Mouse (Mus musculus) macrophage (primary cell): Measurements from ENCODE around the gene 3110001I22Rik. TPM values are rescaled to one million over a fixed set of nuclear protein-coding genes. Genes with fewer than 3 reads are reported as not detected.
A peak's percentile ranks its signal among the peaks of the same experiment; 100 is the strongest.

ENCODE experiments used
- H3K27ac ChIP-seq: fragments of 350-480 bp; formaldehyde crosslinking; 2 replicates; pipeline ENCODE4 v1.9.0; 2021
- H3K36me3 ChIP-seq: fragments of 350-480 bp; formaldehyde crosslinking; 2 replicates; pipeline ENCODE4 v1.9.0; 2021; ENCODE audit errors: inconsistent target
- H3K4me3 ChIP-seq: fragments of 350-480 bp; formaldehyde crosslinking; 2 replicates; pipeline ENCODE4 v1.9.0; 2021; ENCODE audit errors: inconsistent target
- H3K79me2 ChIP-seq: fragments of 350-480 bp; formaldehyde crosslinking; 2 replicates; pipeline ENCODE4 v1.9.0; 2021; ENCODE audit errors: inconsistent target
- WGBS: methylation state at CpG from one replicate; pipeline ENCODE4 v1.1.7; 2026; ENCODE audit warnings: inconsistent platforms; ENCODE audit not compliant: missing documents; 5-methylcytosine and 5-hydroxymethylcytosine counted together
- polyA plus RNA-seq: library from polyadenylated mRNA; stranded (reverse); fragments of 250-400 nt; gene quantifications from 3 replicates; pipeline ENCODE4 v1.2.4, GENCODE M21; 2018; ENCODE audit warnings: inconsistent platforms

The 3110001I22Rik gene
- polyA plus RNA-seq, 1 experiment from 2014 or later: 4.0 TPM

DNA sequence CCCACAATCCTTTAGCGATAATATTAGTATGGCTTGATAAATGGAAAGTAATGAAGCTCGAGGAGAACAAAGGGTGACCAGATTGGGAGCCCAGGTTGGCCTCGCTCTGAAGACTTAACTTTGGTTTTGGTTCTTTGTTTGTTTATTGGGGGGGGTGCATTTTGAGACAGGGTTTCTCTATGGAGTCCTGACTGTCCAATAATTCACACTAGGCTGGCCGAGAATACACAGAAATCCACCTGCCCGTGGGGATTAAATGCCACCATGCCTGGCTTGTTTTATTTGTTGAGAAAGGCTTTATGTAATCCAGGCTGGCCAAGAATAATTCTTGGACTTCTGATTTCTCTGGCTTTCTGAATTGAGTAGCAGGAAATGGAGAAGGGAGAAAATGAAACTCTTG, 1.4 kb downstream of the 3110001I22Rik start:
- Histone ChIP-seq H3K4me3 (peak overlapping the region; percentile 81), H3K36me3 (peaks cover 17% of the 10 kb centered on the region), H3K79me2 (peaks cover 60% of the 10 kb centered on the region), H3K27ac (no peak overlapping the region)
- WGBS: 83% methylated on average over 5 of the region's 5 CpGs

DNA sequence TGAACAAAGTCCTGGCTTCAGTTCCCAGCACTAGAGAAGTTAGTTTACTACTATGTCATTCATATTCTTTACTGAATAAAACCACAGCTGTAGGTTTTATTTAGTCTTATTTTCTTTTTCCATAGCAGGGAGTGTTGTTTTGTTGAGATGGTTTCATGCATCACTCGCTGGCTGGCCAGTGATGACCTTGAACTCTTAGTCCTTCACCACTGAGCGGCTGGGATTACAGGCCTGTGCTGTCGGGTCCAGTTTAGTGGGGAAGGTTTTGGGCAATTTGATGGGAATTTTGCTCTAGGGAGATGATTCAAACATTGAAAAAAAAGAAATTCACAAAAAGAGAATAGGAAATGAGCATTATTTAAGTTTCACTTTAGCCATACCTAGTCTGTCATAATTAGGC, 2.8 kb downstream of the 3110001I22Rik start:
- Histone ChIP-seq H3K27ac (no peak overlapping the region), H3K4me3 (no peak overlapping the region), H3K36me3 (peaks cover 17% of the 10 kb centered on the region), H3K79me2 (peaks cover 74% of the 10 kb centered on the region)
- 96% methylated on average over 3 of the region's 3 CpGs for WGBS

DNA sequence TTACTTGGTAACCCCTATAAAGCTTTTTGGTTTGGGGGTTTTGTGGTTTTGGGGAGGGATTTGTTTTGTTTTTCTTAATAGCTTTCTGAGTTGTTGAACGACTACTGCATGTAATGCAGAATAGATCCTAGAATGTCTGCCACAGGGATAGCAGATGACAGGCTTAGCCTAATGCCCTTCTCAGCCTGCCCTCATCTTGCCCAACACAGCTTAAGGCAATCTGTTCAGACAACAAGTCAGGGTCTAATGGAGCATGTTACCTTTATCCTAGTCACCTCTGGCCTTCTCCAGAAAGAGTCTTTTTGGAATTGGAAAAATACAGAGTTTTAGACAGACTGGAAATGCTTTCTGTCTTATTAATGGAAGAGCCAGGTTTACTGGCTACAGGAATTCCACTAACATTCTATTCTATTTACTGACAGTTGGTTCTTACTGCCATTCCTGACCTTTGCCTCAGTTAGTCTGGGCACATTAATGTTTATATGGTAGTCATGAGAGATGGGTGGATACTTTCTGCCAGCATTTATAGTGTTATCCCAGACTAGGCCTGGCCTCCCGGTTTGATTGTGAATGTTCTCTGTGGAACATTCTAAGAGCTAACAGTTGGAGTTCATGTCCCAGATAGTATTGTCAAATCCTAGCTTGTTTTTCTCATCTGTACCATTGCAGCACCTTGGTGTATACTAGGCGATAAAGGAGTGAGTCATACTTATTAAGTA, 7.0 kb downstream of the 3110001I22Rik start:
- Histone ChIP-seq H3K36me3 (peaks cover 17% of the 10 kb centered on the region), H3K27ac (no peak overlapping the region), H3K79me2 (peaks cover 100% of the 10 kb centered on the region), H3K4me3 (no peak overlapping the region)
- 97% methylated on average over 3 of the region's 3 CpGs for WGBS

DNA sequence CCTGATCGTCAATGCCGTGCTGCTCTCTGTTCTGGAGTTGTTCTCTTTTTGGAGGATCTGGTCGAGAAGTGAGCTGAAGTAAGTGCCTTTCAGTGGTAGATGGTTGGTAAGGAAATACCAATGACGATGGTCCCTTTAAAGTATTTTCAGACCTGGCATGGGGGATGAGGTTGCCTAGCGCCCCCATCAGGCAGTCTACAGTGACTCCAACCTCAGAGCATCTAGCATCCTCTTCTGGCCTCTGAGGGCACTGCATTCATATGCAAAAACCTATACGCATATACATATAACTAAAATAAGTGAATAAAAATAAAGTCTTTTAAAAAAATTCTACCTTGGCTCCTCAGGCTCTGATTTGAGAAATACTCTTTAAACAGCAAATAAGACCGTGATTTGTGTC, 27.3 kb downstream of the 3110001I22Rik start:
- Histone ChIP-seq H3K27ac (no peak overlapping the region), H3K79me2 (no peaks in the 10 kb centered on the region), H3K4me3 (no peak overlapping the region), H3K36me3 (peaks cover 86% of the 10 kb centered on the region)
- WGBS: 94% methylated on average over 7 of the region's 7 CpGs

DNA sequence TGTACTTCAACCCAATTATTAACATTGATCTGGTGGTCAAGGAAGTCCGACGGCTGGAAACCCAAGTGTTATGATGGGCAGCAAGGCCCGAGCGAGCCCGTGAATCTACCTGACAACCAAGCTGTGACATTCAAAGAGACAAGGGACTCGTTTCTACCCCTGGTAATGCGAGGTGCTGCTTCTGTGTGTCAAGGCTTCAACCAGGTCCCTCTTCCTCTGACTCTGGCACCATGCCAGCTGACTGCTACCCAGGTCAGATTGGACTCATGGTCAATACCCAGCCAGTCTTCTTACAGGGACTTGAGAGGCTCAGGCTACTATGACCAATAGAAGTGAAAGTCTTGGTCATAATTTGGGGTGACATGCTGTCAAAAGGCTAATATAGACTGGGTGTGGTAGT, 30.5 kb downstream of the 3110001I22Rik start:
- H3K36me3 ChIP-seq: peaks cover 77% of the 10 kb centered on the region
- 97% methylated on average over 7 of the region's 7 CpGs for WGBS

DNA sequence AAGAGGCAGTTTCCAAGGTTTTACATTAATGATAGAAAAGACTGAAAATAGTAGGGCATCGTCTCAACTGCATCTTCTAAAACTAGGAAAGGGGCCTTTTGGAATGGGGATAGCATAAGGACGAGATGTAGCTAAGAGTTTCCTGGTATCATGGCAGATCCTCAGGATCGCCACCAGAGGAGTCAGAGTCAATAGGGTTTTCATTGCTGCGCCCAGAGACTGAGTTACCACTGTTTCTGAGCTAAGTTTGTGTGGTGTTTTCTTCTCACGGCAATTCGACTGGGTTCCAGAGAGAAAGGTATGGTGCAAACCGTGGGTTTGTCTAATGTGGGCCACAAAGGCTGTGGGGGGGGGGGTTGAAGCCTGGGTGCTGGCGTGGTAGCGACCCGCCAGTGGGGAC, 32.9 kb downstream of the 3110001I22Rik start:
- no peak overlapping the region for H3K27ac ChIP-seq
- no peaks in the 10 kb centered on the region for H3K79me2 ChIP-seq
- 92% methylated on average over 8 of the region's 10 CpGs for WGBS
- no peak overlapping the region for H3K4me3 ChIP-seq
- H3K36me3 ChIP-seq: peaks cover 60% of the 10 kb centered on the region

More for the DNA sequence above, 30.5 kb downstream of the 3110001I22Rik start:
- Histone ChIP-seq H3K4me3 (no peak overlapping the region), H3K27ac (no peak overlapping the region), H3K79me2 (no peaks in the 10 kb centered on the region)

DNA sequence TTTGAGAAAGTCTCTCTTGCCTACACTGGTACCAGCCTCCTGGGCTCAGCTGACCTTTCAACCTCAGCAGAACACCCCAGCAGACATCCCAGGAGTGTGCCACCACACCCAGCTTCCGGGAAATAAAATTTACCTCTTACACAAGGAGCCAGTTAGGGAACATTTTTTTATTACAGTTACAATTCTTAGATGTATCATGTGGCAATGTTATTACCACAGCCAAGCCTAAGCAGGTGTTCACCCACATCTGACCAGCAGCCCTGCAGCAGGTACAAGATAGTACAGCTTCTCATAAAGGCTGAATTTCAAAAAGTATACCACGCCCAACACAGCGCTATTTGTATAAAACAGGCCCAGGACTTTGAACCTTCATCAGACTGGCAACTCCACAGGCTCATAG, 43.2 kb downstream of the 3110001I22Rik start:
- 94% methylated on average over 3 of the region's 3 CpGs for WGBS
- Histone ChIP-seq H3K36me3 (no peaks in the 10 kb centered on the region), H3K79me2 (no peaks in the 10 kb centered on the region), H3K27ac (no peak overlapping the region), H3K4me3 (no peak overlapping the region)

DNA sequence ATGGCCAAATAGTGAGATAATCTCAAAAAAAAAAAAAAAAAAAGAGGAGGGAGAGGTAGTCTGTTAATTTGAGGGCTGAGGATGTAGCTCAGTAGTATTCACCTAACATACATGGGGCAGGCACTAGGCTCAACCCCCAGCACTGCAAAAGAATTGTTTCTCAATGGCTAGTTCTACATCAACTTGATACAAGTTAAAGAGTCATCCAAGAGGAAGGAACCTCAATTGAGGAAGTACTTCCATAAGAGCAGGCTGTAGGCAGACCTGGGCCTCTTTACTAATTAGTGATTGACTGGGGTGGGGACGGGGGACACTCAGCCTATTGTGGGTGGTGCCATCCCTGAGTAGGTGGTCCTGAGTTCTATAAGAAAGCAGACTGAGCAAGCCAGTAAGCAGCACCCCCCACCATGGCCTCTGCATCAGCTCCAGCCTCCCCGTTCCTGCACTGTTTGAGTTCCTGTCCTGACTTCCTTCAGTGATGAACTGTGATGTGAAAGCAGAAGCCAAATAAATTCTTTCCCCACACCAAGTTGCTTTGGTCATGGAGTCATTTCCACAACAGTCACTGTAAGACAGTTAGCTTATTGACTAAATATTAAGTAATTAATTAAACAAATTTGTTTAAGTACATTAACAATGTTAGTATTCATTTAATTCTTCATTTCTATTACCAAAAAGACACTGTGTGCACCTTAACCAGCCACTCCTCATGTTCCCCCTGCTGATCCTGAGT, 45.3 kb downstream of the 3110001I22Rik start:
- Histone ChIP-seq H3K4me3 (no peak overlapping the region), H3K27ac (peak overlapping the region; percentile 64), H3K79me2 (no peaks in the 10 kb centered on the region), H3K36me3 (no peaks in the 10 kb centered on the region)
- 34% methylated on average over 2 of the region's 2 CpGs for WGBS

DNA sequence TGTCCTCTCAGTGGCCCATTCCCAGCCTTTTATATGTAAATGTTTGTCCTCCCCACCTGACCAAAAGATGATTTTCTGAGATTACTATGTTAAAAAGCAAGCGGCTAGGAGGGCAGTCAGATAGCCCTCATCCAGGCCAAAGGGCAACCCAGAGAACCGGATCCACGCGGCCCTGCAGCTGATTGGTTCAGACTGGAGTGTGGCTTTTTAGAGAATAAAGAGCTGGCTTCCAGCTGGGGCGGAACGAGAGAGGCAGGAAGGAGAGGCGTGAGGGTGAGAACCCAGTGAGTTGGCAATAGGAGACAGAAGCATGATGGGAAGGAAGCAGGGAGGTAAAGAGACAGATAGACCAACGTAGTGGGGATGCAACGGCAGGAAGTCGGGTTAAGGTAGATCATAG, 51.2 kb downstream of the 3110001I22Rik start:
- Histone ChIP-seq H3K4me3 (no peak overlapping the region), H3K36me3 (no peaks in the 10 kb centered on the region), H3K79me2 (no peaks in the 10 kb centered on the region), H3K27ac (no peak overlapping the region)
- WGBS: 66% methylated on average over 10 of the region's 10 CpGs

DNA sequence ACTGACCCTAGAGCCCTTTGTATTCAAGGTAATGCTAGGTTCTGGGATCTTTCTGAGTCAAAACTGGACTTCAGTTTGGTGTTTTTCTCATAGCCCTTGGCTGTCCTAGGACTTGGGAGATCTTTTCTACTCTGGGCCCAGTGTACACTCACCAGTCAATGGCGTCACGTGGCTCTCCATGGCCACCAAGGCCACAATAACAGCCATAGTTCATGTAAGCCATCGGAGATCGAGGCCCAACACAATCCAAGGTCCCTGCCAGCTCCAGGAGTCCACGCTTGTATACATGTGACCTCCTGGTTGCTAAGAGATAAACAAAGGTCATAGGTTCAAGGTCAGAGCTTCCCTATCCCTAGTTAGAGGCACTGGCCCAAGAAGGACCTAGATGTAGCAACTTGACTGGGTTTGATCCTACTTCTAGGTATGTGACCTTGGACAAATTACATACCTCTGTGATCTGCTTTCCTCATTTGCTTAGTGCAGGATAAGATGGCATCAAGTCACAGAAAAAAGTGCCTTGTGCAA, 56.1 kb downstream of the 3110001I22Rik start:
- H3K4me3 ChIP-seq: no peak overlapping the region
- no peaks in the 10 kb centered on the region for H3K79me2 ChIP-seq
- H3K36me3 ChIP-seq: no peaks in the 10 kb centered on the region
- H3K27ac ChIP-seq: no peak overlapping the region
- WGBS: 97% methylated on average over 5 of the region's 5 CpGs

Other genes starting within 250 kb of the 3110001I22Rik start
- 11.1 to 20.8 TPM (median 15.5 TPM) in 3 replicates for gene Parn, start 3.8 kb upstream of the 3110001I22Rik start, polyA plus RNA-seq
- 23.7 to 38.3 TPM (median 32.3 TPM) in 3 replicates for gene Bfar, start 71 bp upstream of the 3110001I22Rik start, polyA plus RNA-seq
- not detected in 3 replicates for gene Pla2g10, start 59.1 kb downstream of the 3110001I22Rik start, polyA plus RNA-seq
- 17.6 to 34.4 TPM (median 21.1 TPM) in 3 replicates for gene Rrn3, start 108.8 kb downstream of the 3110001I22Rik start, polyA plus RNA-seq
- 50.1 to 64.2 TPM (median 59.1 TPM) in 3 replicates for gene Ntan1, start 146.9 kb downstream of the 3110001I22Rik start, polyA plus RNA-seq
- gene Pdxdc1, start 231.2 kb downstream of the 3110001I22Rik start, polyA plus RNA-seq: 48.3 to 137 TPM (median 49.8 TPM) in 3 replicates
- 3.5 to 4.8 TPM (median 3.9 TPM) in 3 replicates for gene Mpv17l, start 231.2 kb downstream of the 3110001I22Rik start, polyA plus RNA-seq